Mouse (Mus musculus) heart, adult 2 months (tissue): ENCODE measurements around the gene Fam149a. TPM values are rescaled to one million over a fixed set of nuclear protein-coding genes. Genes with fewer than 3 reads are reported as not detected.

Experiments
- DNase-seq, 2 experiments: peaks; one replicate each; pipeline ENCODE4 v3.0.0; 2021
- H3K27ac ChIP-seq: fragments of 200-600 bp; 2 replicates; pipeline ENCODE4 v1.8.1; 2022
- H3K27me3 ChIP-seq: fragments of 200-500 bp; 2 replicates; pipeline ENCODE4 v1.6.1; 2012; ENCODE audit warnings: mild to moderate bottlenecking, low read length, inconsistent platforms, mixed read lengths; ENCODE audit not compliant: control insufficient read depth, insufficient read depth
- H3K36me3 ChIP-seq: fragments of 200-500 bp; 2 replicates; pipeline ENCODE4 v1.6.1; 2012; ENCODE audit warnings: low read length, inconsistent platforms; ENCODE audit not compliant: control insufficient read depth, insufficient read depth
- H3K4me1 ChIP-seq: fragments of 200-500 bp; 2 replicates; pipeline ENCODE4 v1.6.1; 2011; ENCODE audit warnings: low read length; ENCODE audit not compliant: control insufficient read depth, insufficient read depth
- H3K4me3 ChIP-seq: fragments of 200-600 bp; 2 replicates; pipeline ENCODE4 v1.8.1; 2022
- H3K79me2 ChIP-seq: fragments of 200-500 bp; replicated peaks from 2 replicates; pipeline ENCODE4 v1.6.1; 2012; ENCODE audit warnings: mild to moderate bottlenecking, inconsistent platforms, low read length, moderate library complexity, mixed read lengths; ENCODE audit not compliant: control insufficient read depth, insufficient read depth
- H3K9ac ChIP-seq: fragments of 200-500 bp; 2 replicates; pipeline ENCODE4 v1.6.1; 2012; ENCODE audit warnings: low read depth, mild to moderate bottlenecking, control low read depth, inconsistent platforms, low read length, mixed read lengths
- CTCF ChIP-seq: fragments of 200-600 bp; IDR thresholded peaks from 2 replicates; pipeline ENCODE4 v1.8.1; 2022; ENCODE audit warnings: antibody characterized with exemption, mild to moderate bottlenecking, moderate library complexity
- EP300 ChIP-seq: fragments of 200-500 bp; IDR thresholded peaks from 2 replicates; pipeline ENCODE4 v1.6.1; 2011; ENCODE audit warnings: low read depth, low read length, control low read depth; ENCODE audit not compliant: insufficient read depth
- POLR2A ChIP-seq: fragments of 200-500 bp; IDR thresholded peaks from 2 replicates; pipeline ENCODE4 v1.6.1; 2011; ENCODE audit warnings: mild to moderate bottlenecking, low read depth, low read length, control low read depth; ENCODE audit not compliant: insufficient read depth
- WGBS: fragments of 180-500 bp; shearing (Covaris S2); methylation state at CpG from one replicate; pipeline ENCODE4 v1.1.7; 2018; 5-methylcytosine and 5-hydroxymethylcytosine counted together
- intact Hi-C: fragments of 180-260 bp; cut with DNase I; formaldehyde crosslinking; loops from one replicate; pipeline ENCODE4 v1.15.1; 2025
- polyA plus RNA-seq: library from polyadenylated mRNA; depleted of rRNA; stranded (reverse); fragments of >200 nt; gene quantifications from 2 replicates; pipeline ENCODE4 v1.2.3, GENCODE M21; 2012; rRNA removed
- total RNA-seq, 2 experiments: library from RNA; stranded (reverse); gene quantifications; 2 replicates each; pipeline ENCODE4 v1.2.3; 2021

Gene Fam149a
- total and polyA plus RNA-seq, 3 experiments: 2.2 to 4.1 (median 4.0) TPM

- intact Hi-C loops: no loop called here
- no peaks in the 10 kb centered on the region for H3K79me2 ChIP-seq
- no peaks in the 10 kb centered on the region for H3K27me3 ChIP-seq
- no peak overlapping the region for H3K4me3 ChIP-seq
- H3K27ac ChIP-seq: no peak overlapping the region
- no peaks in the 10 kb centered on the region for H3K4me1 ChIP-seq
- TF ChIP-seq POLR2A: no peak
- TF ChIP-seq CTCF: no peak
- TF ChIP-seq EP300: no peak
- no peak overlapping the region for H3K9ac ChIP-seq
- no peak for DNase-seq
- 83% methylated on average over 8 of the region's 8 CpGs for WGBS
- no peaks in the 10 kb centered on the region for H3K36me3 ChIP-seq
Measured at GRCm38 (mm10) chr8:45302390-45302789, 79.7 kb downstream of the Fam149a start.

GRCm38 (mm10) chr8:45295276-45295675, 86.8 kb downstream of the Fam149a start:
- Histone ChIP-seq H3K79me2 (no peaks in the 10 kb centered on the region), H3K4me3 (no peak overlapping the region), H3K27ac (no peak overlapping the region), H3K4me1 (no peaks in the 10 kb centered on the region), H3K27me3 (no peaks in the 10 kb centered on the region), H3K9ac (no peak overlapping the region), H3K36me3 (no peaks in the 10 kb centered on the region)
- DNase-seq: no peak
- intact Hi-C loops: no loop called here
- TF ChIP-seq POLR2A (no peak), EP300 (no peak), CTCF (no peak)
- WGBS: 68% methylated on average over 6 of the region's 6 CpGs

GRCm38 (mm10) chr8:45294687-45295086, 87.4 kb downstream of the Fam149a start, which contains the start of gene Klkb1:
Gene Klkb1, minus strand, starts transcription at chr8:45294859.
- Histone ChIP-seq H3K4me1 (no peaks in the 10 kb centered on the region), H3K27me3 (no peaks in the 10 kb centered on the region), H3K27ac (no peak within 1 kb of the TSS), H3K4me3 (no peak within 1 kb of the TSS), H3K36me3 (no peaks in the 10 kb centered on the region), H3K79me2 (no peaks in the 10 kb centered on the region), H3K9ac (no peak within 1 kb of the TSS)
- DNase-seq: no peak
- TF ChIP-seq CTCF (no peak), POLR2A (no peak), EP300 (no peak)
- 81% methylated on average over 7 of the region's 7 CpGs for WGBS
- intact Hi-C loops: no loop called here

DNA sequence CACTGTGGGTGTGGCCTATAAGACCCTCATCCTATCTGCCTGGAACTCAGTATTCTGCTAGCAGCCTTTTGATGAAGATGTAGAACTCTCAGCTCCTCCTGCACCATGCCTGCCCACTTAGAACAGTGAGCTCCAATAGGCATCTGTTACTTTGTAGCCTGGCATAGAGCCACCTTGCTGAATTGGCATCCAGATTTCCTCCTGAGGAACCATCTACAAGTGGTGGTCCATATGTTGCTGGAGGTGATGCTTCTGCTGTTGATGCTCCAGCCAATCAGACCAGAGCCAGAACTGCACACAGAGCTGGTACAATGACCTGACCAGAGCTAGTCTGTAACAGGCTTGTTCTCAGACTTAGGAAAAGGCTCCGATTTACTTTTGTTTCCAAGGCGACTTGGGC, 90.3 kb downstream of the Fam149a start:
- Histone ChIP-seq H3K36me3 (no peaks in the 10 kb centered on the region), H3K4me3 (no peak overlapping the region), H3K79me2 (no peaks in the 10 kb centered on the region), H3K9ac (no peak overlapping the region), H3K27ac (no peak overlapping the region), H3K27me3 (no peaks in the 10 kb centered on the region), H3K4me1 (no peaks in the 10 kb centered on the region)
- TF ChIP-seq CTCF: no peak
- no peak for TF ChIP-seq POLR2A
- no peak for TF ChIP-seq EP300
- intact Hi-C loops: no loop called here
- WGBS: 90% methylated on average over 2 of the region's 2 CpGs
- no peak for DNase-seq

Other genes starting within 250 kb of the Fam149a start
- not detected for gene F11, start 120.3 kb downstream of the Fam149a start, total RNA-seq
- gene F11, start 120.3 kb downstream of the Fam149a start, polyA plus RNA-seq: not detected in 2 replicates
- gene Klkb1, start 87.4 kb downstream of the Fam149a start, total RNA-seq: not detected
- gene Klkb1, start 87.4 kb downstream of the Fam149a start, polyA plus RNA-seq: 0.04 TPM in 1 of 2 replicates, not detected in the other
- gene Gm45753, start 73.8 kb downstream of the Fam149a start, total RNA-seq: not detected
- 0.06 TPM in 1 of 2 replicates, not detected in the other for gene Gm45753, start 73.8 kb downstream of the Fam149a start, polyA plus RNA-seq
- gene Cyp4v3, start 49.1 kb downstream of the Fam149a start, total RNA-seq: 1 to 10 TPM; 2.3 to 2.4 TPM
- 1.4 and 2.1 TPM in 2 replicates for gene Cyp4v3, start 49.1 kb downstream of the Fam149a start, polyA plus RNA-seq
- gene Tlr3, start 28.8 kb upstream of the Fam149a start, total RNA-seq: 1 to 10 TPM; 4.6 to 7.1 TPM
- gene Tlr3, start 28.8 kb upstream of the Fam149a start, polyA plus RNA-seq: 4.0 and 7.7 TPM in 2 replicates
- gene Sorbs2, start 125.5 kb upstream of the Fam149a start, total RNA-seq: 100 to 1,000 TPM; 506 to 581 TPM
- 233 and 319 TPM in 2 replicates for gene Sorbs2, start 125.5 kb upstream of the Fam149a start, polyA plus RNA-seq